Mouse (Mus musculus): Measurements from ENCODE around the gene Slc35b2.
A peak's percentile ranks its signal among the peaks of the same experiment; 100 is the strongest.

GRCm38 (mm10) chr17:45551816-45552451, 11.7 kb upstream of the Slc35b2 start:
- TF ChIP-seq EP300 (IDR thresholded peaks at IDR 0.05; ENCODE audit: low read depth) (no peak), CTCF (IDR thresholded peaks at IDR 0.05; ENCODE audit: low read depth) (peak; percentile 92)
